Mouse (Mus musculus) hindbrain, postnatal 0 days (tissue): ENCODE measurements around the gene Zfp853. TPM values are rescaled to one million over a fixed set of nuclear protein-coding genes. Genes with fewer than 3 reads are reported as not detected.

ENCODE experiments used
- ATAC-seq: fragments of 200-750 bp; cut with Nextera tagmentation; 2 replicates; pipeline ENCODE4 v1.8.0; 2017; ENCODE audit warnings: mild to moderate bottlenecking, moderate TSS enrichment, moderate library complexity
- DNase-seq: peaks from one replicate; pipeline ENCODE4 v3.0.0-alpha.2; 2015; ENCODE audit warnings: low spot score
- H3K27ac ChIP-seq: fragments of 300-500 bp; sonication (generic); 2 replicates; pipeline ENCODE4 v1.5.1; 2014; ENCODE audit warnings: mild to moderate bottlenecking
- H3K27me3 ChIP-seq: fragments of 300-500 bp; sonication (generic); 2 replicates; pipeline ENCODE4 v1.6.1; 2014; ENCODE audit warnings: low read length, mixed read lengths; ENCODE audit not compliant: insufficient read depth
- H3K36me3 ChIP-seq: fragments of 300-500 bp; sonication (generic); 2 replicates; pipeline ENCODE4 v1.6.1; 2014; ENCODE audit warnings: low read length, mixed read lengths; ENCODE audit not compliant: insufficient read depth
- H3K4me1 ChIP-seq: fragments of 300-500 bp; sonication (generic); 2 replicates; pipeline ENCODE4 v1.6.1; 2014; ENCODE audit warnings: antibody characterized with exemption, low read length, mixed read lengths; ENCODE audit not compliant: insufficient read depth
- H3K4me2 ChIP-seq: fragments of 300-500 bp; sonication (generic); 2 replicates; pipeline ENCODE4 v1.6.1; 2014; ENCODE audit warnings: low read depth, mild to moderate bottlenecking, low read length, moderate library complexity, mixed read lengths
- H3K4me3 ChIP-seq: fragments of 300-500 bp; sonication (generic); 2 replicates; pipeline ENCODE4 v1.5.1; 2014; ENCODE audit warnings: low read length
- H3K9ac ChIP-seq: fragments of 300-500 bp; sonication (generic); replicated peaks from 2 replicates; pipeline ENCODE4 v1.6.1; 2014; ENCODE audit warnings: mild to moderate bottlenecking, low read length, moderate library complexity, mixed read lengths
- H3K9me3 ChIP-seq: fragments of 300-500 bp; sonication (generic); 2 replicates; pipeline ENCODE4 v1.6.1; 2016; ENCODE audit warnings: low read length, mixed read lengths
- CTCF ChIP-seq: IDR thresholded peaks from 2 replicates; pipeline ENCODE4 v1.5.1; 2016; ENCODE audit warnings: antibody characterized with exemption, control low read depth, low read depth
- WGBS: fragments of 180-500 bp; shearing (Covaris S2); extraction: QIAGEN DNeasy Blood & Tissue Kit; methylation state at CpG from one replicate; pipeline ENCODE4 v1.1.7; 2014; 5-methylcytosine and 5-hydroxymethylcytosine counted together
- polyA plus RNA-seq: library from polyadenylated mRNA; unstranded; fragments of >200 nt; fragmentation: Nextera tagmentation; extraction: Ambion mirVana; gene quantifications from 2 replicates; pipeline ENCODE4 v1.2.1, GENCODE M21; 2015
- total RNA-seq: library from RNA; depleted of rRNA; stranded (reverse); fragments of >200 nt; gene quantifications from 2 replicates; pipeline ENCODE4 v1.2.3, GENCODE M21; 2014

Zfp853 gene
- total and polyA plus RNA-seq, 2 experiments from 2014 or later = 0.53 to 33.5 TPM

- WGBS = under 1% methylated on average over 57 of the region's 57 CpGs
- ATAC-seq = peak; percentile 80
- Histone ChIP-seq H3K9me3 (no peaks in the 10 kb centered on the region), H3K27ac (peak within 1 kb of the TSS; percentile 79), H3K4me1 (peaks cover 9% of the 10 kb centered on the region; the same call in 1 of the 2 replicates), H3K4me2 (peak within 1 kb of the TSS; percentile 90), H3K9ac (peak within 1 kb of the TSS; percentile 87), H3K36me3 (peaks cover 25% of the 10 kb centered on the region), H3K4me3 (peak within 1 kb of the TSS; percentile 80), H3K27me3 (no peaks in the 10 kb centered on the region)
- DNase-seq = peak; percentile 97
- TF ChIP-seq CTCF = no peak
These were observed 35.5 kb upstream of the Zfp853 start, which contains the start of gene Zdhhc4 for GRCm38 (mm10) chr5:143328690-143329495. Zdhhc4 (minus strand) TSS chr5:143329256.

- Histone ChIP-seq H3K27me3 (no peaks in the 10 kb centered on the region), H3K36me3 (peaks cover 44% of the 10 kb centered on the region), H3K4me1 (peaks cover 10% of the 10 kb centered on the region; the same call in 1 of the 2 replicates), H3K4me3 (no peak overlapping the region), H3K9ac (no peak overlapping the region), H3K9me3 (no peaks in the 10 kb centered on the region), H3K4me2 (no peak overlapping the region), H3K27ac (no peak overlapping the region)
- TF ChIP-seq CTCF = no peak
- WGBS = 86% methylated on average over 8 of the region's 8 CpGs
- DNase-seq (no peak), ATAC-seq (no peak)
These were observed 23.8 kb upstream of the Zfp853 start for GRCm38 (mm10) chr5:143317288-143317610.

- DNase-seq = no peak
- TF ChIP-seq CTCF = no peak
- 75% methylated on average over 5 of the region's 5 CpGs for WGBS
- no peak overlapping the region for H3K9ac ChIP-seq
- peaks cover 10% of the 10 kb centered on the region; the same call in 1 of the 2 replicates for H3K4me1 ChIP-seq
- no peak overlapping the region for H3K27ac ChIP-seq
- no peak for ATAC-seq
- no peak overlapping the region for H3K4me3 ChIP-seq
- peaks cover 41% of the 10 kb centered on the region for H3K36me3 ChIP-seq
- no peaks in the 10 kb centered on the region for H3K27me3 ChIP-seq
- no peaks in the 10 kb centered on the region for H3K9me3 ChIP-seq
- H3K4me2 ChIP-seq = no peak overlapping the region
These were observed 23.3 kb upstream of the Zfp853 start for GRCm38 (mm10) chr5:143316605-143317287.

- WGBS = 18% methylated on average over 8 of the region's 8 CpGs
- peak; percentile 46 for ATAC-seq
- peaks cover 42% of the 10 kb centered on the region for H3K36me3 ChIP-seq
These were observed 22.1 kb upstream of the Zfp853 start for GRCm38 (mm10) chr5:143315514-143315888.

GRCm38 (mm10) chr5:143314730-143315513 lies 21.5 kb upstream of the Zfp853 start, which contains the start of gene E130309D02Rik:
E130309D02Rik (minus strand) TSS chr5:143315360.
- Histone ChIP-seq H3K27me3 (no peaks in the 10 kb centered on the region), H3K4me3 (peak within 1 kb of the TSS; percentile 68), H3K27ac (peak within 1 kb of the TSS; percentile 96), H3K9ac (peak within 1 kb of the TSS; percentile 93), H3K4me1 (peaks cover 10% of the 10 kb centered on the region; the same call in 1 of the 2 replicates), H3K4me2 (peak within 1 kb of the TSS; percentile 88), H3K36me3 (peaks cover 42% of the 10 kb centered on the region), H3K9me3 (no peaks in the 10 kb centered on the region)
- DNase-seq = peak; percentile 94
- ATAC-seq = peak; percentile 82
- TF ChIP-seq CTCF = peak; percentile 58
- WGBS = 1% methylated on average over 92 of the region's 101 CpGs

More at GRCm38 (mm10) chr5:143315514-143315888, 22.1 kb upstream of the Zfp853 start:
- H3K27ac ChIP-seq = no peak overlapping the region
- H3K4me1 ChIP-seq = peaks cover 10% of the 10 kb centered on the region; the same call in 1 of the 2 replicates
- H3K4me2 ChIP-seq = peak overlapping the region; percentile 88
- no peak for DNase-seq
- H3K4me3 ChIP-seq = peak overlapping the region; percentile 68
- H3K9me3 ChIP-seq = no peaks in the 10 kb centered on the region
- H3K9ac ChIP-seq = peak overlapping the region; percentile 93; the same call in 1 of the 2 replicates
- TF ChIP-seq CTCF = no peak
- no peaks in the 10 kb centered on the region for H3K27me3 ChIP-seq

- H3K36me3 ChIP-seq = peaks cover 43% of the 10 kb centered on the region
- 2% methylated on average over 16 of the region's 16 CpGs for WGBS
- ATAC-seq (peak; percentile 1), DNase-seq (peak; percentile 53)
- H3K4me1 ChIP-seq = peaks cover 10% of the 10 kb centered on the region; the same call in 1 of the 2 replicates
- peak overlapping the region; percentile 88 for H3K4me2 ChIP-seq
- H3K27ac ChIP-seq = peak overlapping the region; percentile 96
- H3K9ac ChIP-seq = peak overlapping the region; percentile 93
- no peaks in the 10 kb centered on the region for H3K9me3 ChIP-seq
- H3K4me3 ChIP-seq = peak overlapping the region; percentile 68
- TF ChIP-seq CTCF = no peak
- no peaks in the 10 kb centered on the region for H3K27me3 ChIP-seq
These were observed 20.8 kb upstream of the Zfp853 start for GRCm38 (mm10) chr5:143314183-143314729.
